Mouse (Mus musculus): Measurements from ENCODE around the gene Rabgap1l.

The Rabgap1l gene

DNA sequence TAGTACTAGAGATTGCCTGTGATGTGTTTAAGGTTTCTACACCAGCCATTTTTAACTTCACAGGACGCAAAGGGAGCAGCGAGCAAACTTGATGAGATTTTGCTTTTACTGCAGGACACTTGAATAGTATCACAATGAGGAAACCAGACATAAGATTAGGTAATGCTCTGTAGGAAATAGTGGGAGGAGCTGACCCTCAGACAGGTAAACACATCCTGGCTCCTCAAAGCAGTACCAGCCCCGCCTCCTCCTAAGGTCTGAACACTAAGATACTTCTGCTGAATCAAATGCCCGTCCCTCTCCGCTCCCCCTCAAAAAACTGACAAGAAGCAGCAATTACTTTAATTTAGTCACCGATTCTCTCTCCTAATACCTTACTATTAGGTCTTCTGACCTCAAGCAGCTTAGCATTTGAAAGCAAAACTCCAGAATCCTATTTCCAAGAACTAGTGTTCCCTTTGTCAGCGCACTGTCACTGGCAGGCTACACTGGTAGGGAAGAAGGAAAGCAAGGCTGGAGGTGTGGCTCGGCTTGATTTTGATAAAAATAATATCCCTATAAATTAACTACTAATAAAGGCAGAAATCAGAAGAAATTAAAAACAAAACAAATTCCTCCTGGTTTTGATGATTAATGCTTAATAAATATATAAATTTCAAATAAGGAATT is 474.8 kb downstream of the Rabgap1l start:
- ATAC-seq (ENCODE audit: low TSS enrichment): no peak

GRCm38 (mm10) chr1:160316239-160316638 is 476.8 kb downstream of the Rabgap1l start:
- ATAC-seq (ENCODE audit: low TSS enrichment): no peak

DNA sequence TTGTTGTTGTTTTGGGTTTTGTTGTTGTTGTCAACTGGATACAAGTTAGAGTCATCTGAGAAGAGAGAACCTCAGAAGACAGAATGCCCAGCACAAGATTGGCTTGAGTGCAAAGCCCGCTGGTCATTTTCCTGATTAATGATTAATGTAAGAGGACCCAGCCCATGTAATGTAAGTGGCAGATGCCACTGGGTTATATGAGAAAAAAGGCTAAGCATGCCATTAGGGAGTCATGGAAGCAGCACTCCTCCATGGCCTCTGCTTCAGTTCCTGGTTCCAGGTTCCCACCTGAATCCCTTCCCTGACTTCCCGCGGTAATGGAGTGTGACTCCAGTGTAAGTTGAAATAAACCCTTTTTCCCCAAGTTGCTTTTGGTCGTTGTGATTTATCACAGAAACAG is 480.4 kb downstream of the Rabgap1l start:
- no peak for ATAC-seq (ENCODE audit: low TSS enrichment)

DNA sequence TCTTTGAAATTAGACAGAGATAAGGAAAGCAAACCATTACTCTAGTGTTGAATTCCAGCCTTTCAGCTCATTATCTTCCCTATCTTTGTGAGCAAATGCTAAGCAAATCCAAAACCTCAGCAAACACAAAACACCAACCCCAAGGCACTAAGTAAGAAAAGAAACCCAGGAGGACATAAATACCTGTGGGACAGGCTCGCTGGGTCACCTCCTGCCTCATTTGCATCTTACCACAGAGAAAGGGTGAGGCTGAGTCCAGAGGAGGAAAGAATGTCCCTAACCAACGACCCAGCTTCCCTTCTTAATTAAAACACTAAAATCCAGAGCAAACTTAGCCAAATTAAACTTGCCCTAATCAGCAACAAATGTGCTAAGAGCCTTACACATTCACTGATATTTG is 481.1 kb downstream of the Rabgap1l start:
- no peak for ATAC-seq (ENCODE audit: low TSS enrichment)

- no peak for ATAC-seq (ENCODE audit: low TSS enrichment)
Measured at GRCm38 (mm10) chr1:160309951-160310350, 483.1 kb downstream of the Rabgap1l start.

DNA sequence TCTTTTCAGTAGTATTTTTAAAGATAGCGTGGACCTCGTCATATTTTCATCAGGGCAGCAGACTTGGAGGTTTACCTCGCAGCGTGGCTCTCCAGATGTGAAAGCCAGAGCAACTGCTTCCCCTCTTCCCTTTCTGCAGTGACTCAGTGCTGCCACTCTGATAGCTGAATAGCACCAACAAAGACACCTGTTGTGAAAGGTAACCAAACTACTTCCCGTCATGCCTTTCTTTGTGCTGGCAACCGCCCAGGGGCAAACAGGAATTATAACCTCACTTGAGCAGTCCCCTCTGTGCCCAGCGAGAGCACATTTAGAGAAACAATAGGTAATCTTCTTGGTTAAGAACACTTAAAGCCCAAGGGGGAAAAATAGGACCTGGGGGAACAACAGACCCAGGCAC is 484.0 kb downstream of the Rabgap1l start:
- ATAC-seq (ENCODE audit: low TSS enrichment): no peak

DNA sequence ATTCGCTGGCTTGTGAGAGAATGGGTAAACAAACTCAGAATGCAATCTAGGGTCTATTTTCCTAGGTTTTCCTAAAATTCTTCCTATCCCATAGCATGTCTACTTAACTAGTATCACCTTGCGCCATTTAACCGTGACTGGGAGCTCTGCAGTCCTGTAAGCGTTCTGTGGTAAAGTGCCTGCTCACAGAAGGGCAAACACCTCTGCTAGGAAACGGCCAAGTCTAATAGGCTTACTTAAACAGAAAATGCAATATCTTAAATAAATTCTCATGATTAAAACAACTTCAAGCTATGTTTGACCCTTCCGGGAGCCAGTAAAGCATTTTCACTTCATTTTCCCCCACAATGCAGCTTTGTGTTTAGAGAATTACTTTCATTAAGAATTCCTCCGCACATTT is 484.5 kb downstream of the Rabgap1l start:
- no peak for ATAC-seq (ENCODE audit: low TSS enrichment)

GRCm38 (mm10) chr1:160306866-160307616 is 486.0 kb downstream of the Rabgap1l start:
- ATAC-seq (ENCODE audit: low TSS enrichment): no peak

DNA sequence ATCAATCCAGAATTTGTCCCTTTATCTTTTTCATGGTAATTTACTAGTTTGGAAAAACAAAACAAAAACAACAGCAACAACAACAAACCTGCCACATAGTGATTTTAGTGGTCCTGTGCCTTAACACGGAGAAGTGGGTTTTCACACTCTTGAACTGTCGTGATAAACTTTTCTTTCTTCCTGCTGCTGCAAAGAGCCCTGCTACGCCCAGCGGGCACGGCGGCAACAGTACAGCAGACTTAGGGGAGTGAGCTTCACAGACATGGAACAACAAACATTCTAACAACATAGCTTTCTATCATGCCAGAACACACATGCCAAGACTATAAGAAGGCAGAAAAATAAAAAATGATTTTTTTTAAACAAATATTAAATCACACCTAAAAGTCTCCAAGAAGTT is 486.7 kb downstream of the Rabgap1l start:
- ATAC-seq (ENCODE audit: low TSS enrichment): no peak

GRCm38 (mm10) chr1:160305826-160306225 is 487.2 kb downstream of the Rabgap1l start:
- ATAC-seq (ENCODE audit: low TSS enrichment): no peak

- ATAC-seq (ENCODE audit: low TSS enrichment): peak; percentile 31
Measured at GRCm38 (mm10) chr1:160304969-160305498, 488.0 kb downstream of the Rabgap1l start.

GRCm38 (mm10) chr1:160302268-160302667 is 490.7 kb downstream of the Rabgap1l start:
- ATAC-seq (ENCODE audit: low TSS enrichment): no peak

GRCm38 (mm10) chr1:160301156-160301555 is 491.9 kb downstream of the Rabgap1l start:
- no peak for ATAC-seq (ENCODE audit: low TSS enrichment)

DNA sequence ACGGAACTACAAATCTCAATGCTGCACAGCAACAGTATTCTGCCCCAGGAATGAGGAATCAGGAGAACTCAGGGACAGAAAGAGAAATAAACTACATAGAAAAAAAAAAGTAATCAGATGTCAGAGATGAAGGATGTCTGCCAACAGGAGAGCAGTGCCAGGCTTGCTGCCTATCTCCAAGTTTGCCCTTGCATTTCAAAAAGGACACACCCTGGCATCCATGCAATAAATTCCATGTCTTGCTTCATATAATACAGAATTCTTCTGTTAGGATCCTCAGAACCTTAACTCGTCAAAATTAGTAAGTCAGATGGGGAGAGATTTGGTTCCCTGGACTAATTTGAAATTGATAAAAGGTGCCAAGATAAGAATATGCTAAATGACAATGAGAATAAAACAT is 492.3 kb downstream of the Rabgap1l start:
- no peak for ATAC-seq (ENCODE audit: low TSS enrichment)

DNA sequence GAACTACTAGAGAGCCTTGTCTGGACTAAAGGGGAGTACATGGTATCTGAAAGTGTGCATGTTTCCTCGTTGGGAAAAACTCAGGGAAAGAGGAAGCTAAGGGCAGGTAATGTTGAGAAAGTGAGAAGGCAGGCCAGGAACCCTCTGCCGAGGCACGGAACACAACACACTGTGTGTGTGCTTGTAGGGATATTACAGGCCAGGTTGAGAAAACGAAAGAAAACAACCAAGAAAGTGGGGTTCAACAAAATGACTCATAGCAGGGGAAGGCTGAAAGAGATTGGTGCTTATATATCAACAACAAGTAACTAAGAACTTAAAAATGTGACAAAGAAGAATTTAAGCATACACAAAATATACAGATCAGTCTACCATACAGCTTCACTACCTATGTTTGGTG is 493.0 kb downstream of the Rabgap1l start:
- ATAC-seq (ENCODE audit: low TSS enrichment): no peak

DNA sequence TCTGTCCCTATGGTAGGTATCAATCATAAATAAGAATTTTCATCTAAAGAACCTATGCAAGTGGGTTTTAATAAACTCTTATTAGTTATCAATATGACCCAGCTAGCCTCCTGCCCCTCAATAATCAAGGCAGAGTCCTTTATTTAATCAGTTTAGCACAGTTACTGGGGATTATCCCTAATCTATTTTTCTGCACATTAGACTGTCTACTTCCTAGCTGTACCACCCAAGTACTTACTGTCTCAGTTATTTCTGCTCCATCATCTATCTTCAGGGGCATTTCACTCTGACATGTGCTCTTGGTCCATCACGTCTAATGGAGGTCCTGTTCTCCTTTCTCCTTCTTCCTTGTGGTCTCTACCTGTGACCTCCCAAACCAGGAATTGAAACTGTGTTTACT is 494.1 kb downstream of the Rabgap1l start:
- ATAC-seq (ENCODE audit: low TSS enrichment): no peak

DNA sequence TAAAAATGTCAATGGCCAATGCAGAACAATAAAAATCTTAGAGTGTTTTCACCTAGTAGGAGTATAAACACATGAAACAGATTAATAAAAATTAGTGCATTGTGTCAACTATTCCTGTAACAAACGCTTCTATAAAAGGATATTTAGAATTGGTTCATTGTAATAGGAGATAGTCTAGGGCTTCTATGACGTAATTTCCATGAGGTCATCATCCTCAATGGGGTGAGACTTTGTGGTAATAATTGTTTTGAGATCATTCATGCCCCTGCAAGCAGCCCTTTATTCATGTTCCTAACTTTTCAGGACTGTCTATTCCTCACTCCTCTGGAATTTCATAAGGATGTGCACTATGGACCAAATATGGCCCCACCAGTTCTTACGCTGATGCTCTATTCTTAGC is 495.3 kb downstream of the Rabgap1l start:
- ATAC-seq (ENCODE audit: low TSS enrichment): no peak

DNA sequence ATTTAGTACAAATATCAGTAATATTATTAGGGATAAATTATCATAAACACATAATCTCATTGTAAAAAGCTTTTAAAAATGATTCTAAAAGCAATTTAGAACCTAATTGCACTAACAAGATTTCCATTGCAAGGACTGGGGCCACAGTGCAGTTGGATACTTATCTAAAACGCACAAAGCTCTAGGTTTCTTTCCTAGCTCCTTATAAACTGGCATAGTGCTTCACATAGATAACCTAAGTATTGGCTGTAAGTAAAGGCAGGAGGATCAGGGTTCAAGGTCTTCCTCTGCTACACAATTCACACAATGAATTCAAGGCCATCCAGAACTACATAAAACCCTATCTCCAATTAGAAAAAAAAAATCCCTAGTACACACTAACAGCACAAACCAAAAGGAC is 497.7 kb downstream of the Rabgap1l start:
- no peak for ATAC-seq (ENCODE audit: low TSS enrichment)

GRCm38 (mm10) chr1:160293488-160293887 is 499.5 kb downstream of the Rabgap1l start:
- ATAC-seq (ENCODE audit: low TSS enrichment): peak; percentile 41; the same call in 1 of the 2 replicates

DNA sequence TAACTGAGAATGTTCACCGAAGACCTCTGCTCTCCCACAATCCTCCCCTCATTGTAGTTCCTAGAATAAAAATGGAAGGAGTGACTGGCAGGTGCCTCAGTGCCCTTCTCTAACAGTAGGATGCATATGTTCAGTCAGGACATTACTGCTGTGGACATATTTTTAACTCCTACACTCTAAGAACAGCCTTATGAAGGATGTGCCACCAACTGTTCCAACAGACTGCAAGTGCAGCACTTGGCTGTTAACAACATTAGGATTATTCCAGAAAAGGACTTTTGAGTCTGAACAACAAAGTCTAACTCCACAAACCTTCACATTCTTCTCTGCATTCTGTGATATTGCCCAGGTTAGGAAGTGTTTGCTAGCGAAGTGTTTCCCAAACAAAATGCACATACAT is 501.0 kb downstream of the Rabgap1l start:
- peak; percentile 88 for ATAC-seq (ENCODE audit: low TSS enrichment)

DNA sequence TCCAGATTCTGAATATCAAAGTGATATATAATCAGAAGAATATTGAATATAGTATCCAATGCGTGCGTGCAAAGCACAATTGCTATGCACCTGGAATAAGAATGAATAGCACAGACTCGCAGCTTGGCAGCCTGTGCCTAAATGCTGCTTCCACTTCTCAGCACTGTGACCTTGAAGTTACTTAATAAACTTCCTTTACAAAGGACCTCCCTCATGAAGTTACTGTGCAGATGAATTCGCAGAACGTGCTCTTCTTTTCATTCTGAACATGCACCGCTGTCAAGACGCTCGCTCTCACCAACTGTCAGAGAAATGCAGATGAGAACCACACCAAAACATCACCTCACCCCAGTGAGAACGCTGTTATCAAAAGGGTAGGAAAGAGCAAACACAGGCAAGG is 502.8 kb downstream of the Rabgap1l start:
- ATAC-seq (ENCODE audit: low TSS enrichment): no peak

DNA sequence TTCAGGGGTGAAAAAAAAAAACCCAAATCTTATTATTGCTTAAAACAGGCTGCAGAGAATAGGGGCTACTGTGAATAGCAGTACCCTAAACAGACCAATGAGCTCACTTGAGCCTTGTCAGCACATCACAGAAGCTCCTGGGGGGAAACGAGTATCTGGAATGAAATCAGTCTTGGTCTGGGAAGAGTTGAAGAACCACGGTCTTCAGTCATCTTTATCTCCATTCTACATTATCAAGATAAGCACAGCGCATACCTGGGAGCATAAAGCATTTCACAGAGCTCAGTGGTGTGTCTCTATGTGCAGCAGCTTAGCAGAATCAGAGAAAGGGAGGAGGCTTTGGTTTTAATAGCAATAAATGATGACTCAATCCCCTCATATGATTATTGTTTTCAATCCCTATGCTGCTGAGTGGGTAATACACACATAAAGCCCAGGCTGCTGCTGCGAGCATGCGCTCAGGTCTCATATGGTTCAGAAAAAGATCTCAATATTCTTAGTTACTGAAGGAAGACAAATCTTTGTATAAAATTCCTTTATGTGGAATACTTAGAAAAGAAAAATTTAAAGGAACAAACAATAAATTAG is 505.9 kb downstream of the Rabgap1l start:
- ATAC-seq (ENCODE audit: low TSS enrichment): peak; percentile 45
